Mouse (Mus musculus) testis, postnatal 14 days (tissue): ENCODE measurements around the gene Dcaf1.

Experiments used
- DNase-seq: peaks from one replicate; pipeline ENCODE4 v3.0.0; 2021; ENCODE audit warnings: low spot score

Dcaf1 gene

DNA sequence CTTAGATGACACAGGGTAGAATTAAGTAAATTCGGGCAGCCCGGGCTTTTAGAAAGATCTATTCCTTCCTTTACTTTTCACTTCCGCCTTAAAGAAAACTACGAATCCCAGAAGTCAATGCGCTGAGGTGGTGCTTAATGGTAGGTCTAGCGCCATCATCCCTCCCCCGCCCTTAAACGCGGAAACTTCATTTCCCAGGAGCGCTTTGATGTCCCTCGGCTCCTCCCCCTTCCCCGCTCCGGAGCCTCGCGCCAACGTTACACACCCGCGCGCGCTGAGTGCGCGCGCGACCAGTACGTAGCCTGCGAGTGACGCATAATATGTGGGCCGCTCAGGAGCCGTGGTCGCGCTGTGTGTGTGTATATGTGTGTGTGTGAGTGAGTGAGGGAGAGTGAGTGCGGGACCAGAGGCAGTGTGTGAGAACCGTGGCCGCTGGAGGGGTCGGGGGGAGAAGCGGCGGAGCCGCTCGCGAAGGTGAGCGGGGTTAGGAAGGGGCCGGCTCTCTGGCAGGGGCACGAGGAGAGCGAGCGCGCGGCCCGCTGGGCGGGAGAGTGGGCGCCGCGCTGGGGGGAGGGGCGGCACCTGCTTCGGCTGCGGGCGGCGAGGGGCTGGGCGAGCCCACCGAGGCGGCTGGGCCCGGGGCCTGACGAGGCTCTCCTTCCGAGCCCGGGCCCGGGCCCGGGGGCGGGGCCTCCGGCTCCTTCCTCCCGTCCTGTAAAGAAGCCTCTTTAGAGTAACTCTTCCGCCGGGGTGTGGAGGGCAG, at the start of gene Dcaf1:
Dcaf1 (plus strand) TSS at position 257 of the 763 bp plus-strand sequence.
- peak; percentile 95 for DNase-seq

DNA sequence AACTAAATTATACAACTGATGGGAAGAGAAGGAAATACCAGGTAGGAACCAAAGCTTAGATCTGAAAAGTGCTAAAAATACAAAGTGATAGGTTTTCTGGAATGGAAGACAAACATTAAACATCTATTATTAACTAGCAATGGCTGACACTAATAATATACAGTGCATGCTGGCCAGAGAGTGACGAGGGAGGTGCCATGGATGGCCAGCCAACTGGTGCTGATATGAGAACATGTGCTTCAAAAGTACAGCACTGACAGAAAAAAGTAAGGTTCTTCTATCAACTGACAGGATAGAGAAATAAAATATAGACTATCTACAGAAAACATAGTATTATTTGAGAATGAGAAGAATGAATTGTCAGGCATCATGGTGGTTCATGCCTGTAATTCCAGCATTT, 45.6 kb upstream of the Dcaf1 start:
- DNase-seq, result no peak

DNA sequence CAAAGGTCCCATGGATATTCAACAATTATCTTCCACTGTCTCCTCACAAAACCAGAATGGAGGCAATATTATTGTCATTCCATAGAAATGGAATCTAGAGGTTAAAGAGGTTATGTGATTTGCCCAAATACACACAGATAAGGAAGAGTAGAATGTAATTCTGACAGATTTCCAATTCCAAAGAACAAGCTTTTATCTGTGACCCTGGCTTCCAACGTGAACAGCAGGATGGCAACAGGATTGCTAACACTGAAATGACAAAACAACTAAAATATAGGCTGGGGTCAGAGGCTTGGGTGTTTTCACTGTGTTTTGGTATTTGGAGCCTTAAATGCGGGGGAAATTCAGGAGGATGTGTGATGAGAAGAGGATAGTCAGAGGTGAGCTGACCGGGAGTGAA, 44.3 kb upstream of the Dcaf1 start:
- no peak for DNase-seq

DNA sequence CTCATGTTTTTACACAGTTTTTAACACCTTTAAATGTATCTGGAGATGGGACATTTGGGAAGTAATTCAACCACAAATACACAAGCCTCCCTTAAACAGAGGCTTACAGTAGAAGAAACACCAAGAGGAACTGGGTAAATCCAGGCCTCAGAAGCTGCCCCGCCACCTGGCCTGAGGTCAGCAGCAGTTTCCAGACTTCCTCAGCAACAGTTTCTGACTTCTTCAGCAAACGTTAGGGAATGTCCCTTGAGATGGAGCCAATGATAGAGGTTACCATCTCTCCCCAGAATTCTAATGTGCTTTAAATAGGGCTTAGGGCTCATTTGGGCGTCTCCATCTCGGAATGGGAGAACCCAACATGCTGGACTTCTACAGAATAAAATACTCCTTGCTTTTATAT, 43.4 kb upstream of the Dcaf1 start:
- DNase-seq, result no peak

DNA sequence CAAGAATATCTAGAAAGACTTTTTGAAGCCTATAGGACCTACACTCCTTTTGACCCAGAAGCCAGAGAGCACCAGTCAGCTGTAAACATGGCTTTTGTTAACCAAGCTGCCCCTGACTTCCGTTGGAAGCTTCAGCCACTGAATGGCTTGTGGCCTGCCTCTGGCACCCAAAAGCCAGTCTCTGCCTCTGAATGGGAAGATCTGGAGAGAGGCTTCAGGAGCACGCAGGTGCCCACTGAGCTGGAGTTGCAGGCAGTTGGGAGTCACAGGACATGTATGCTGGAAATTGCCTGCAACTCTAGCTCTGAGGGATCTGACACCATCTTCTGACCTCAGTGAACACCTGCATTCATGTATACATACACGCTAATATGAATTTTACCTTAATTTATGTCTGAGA, 41.6 kb upstream of the Dcaf1 start:
- no peak for DNase-seq

DNA sequence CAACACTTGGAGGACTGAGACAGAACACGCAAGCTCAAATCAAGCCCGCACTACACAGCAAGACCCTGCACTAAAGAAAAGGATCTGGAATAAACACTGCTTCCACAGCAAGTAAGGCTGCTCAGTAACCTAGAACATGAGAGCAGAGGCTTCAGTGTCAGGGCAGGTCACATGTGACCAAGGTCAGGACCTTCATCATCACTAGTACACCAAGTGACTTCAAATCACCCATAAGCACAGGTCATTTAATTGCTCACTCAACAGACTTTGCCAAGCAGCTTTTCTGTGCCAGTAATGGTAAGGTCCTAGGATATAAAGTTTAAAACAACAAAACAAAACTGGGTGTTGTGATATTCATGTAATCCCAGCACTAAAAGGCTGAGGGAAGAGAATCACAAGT, 38.1 kb upstream of the Dcaf1 start:
- DNase-seq, result no peak

DNA sequence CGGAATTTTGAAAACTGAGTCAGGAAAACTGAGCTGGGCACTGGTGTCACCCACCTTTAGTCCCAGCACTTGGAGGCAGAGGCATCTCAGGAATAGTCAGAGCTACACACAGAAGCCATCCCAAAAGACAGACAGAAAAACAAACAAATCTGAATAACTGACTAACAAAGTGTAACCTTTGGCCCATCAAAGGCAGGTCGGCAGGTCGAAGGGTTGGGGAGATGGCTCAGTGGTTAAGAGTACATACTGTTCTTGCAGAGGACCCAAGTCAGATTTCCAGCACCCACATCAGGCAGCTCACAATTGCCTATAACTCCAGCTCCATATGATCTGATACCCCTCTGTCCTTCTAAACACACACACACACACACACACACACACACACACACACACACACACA, 36.5 kb upstream of the Dcaf1 start:
- no peak for DNase-seq

DNA sequence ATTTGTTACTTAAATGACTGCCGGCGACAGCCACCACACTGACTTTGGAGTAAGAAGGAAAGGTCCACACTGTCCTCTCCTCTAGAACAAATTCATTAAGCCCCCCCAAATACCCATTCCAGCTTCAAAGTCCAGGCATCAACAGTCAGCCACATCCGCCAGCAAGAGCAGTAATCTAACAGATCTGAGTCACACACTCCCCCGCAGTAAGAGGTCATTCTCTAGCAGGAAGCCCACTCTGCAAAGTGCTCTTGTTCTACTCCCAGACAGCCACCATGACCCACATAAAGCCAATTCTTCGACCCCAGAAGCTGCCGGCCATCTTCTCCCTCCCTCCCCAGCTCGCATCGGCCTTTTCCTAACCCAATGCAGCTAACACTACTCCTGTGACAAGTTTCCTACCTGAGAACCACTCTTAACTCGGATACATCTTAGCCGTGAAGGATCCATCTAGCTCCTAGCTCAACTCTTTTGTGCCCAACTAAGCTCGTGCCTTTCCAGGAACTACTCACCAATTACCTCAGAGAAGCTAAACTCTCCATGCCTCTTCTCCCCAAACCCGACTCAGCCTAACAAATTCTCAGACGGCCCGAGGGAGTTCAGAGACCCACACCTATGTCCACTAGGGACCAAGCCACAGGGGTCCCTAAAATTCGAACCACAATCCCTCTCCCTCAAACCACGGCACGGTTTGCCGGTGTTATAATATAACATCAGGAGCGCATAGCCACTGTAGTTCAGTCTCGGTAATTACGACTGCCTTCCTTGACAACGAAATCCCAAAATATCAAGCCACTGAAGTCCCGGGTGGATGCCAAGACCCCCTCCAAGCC, 33.5 kb upstream of the Dcaf1 start:
- DNase-seq, result no peak

DNA sequence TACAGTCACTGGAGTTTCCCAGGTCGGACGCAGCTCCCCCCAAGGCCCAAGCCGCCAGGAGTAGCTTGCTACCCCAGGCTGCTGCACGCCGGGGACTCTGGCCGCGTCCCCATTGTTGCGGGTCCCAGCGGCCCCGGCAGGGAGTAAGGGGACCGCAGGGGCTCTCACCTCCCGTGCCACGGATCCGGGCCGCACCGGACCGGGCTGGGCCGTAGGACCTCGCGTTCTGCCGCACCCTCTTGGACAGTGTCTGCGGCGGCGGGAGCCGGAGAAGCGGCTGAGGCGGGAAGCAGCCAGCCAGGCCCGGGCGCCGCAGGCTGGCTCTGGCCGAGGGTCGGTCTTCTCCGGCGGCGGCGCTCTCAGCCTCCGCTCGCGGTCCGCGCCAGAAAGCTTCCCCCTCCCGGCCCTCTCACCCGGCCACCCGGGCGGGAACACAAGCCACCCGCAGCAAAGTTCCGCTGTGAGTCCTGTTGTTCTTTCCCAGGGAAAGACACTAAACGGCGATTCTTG, 32.8 kb upstream of the Dcaf1 start, which contains the start of gene Rad54l2:
Rad54l2 (minus strand) TSS at position 383 of the 510 bp plus-strand sequence.
- peak; percentile 86 for DNase-seq

DNA sequence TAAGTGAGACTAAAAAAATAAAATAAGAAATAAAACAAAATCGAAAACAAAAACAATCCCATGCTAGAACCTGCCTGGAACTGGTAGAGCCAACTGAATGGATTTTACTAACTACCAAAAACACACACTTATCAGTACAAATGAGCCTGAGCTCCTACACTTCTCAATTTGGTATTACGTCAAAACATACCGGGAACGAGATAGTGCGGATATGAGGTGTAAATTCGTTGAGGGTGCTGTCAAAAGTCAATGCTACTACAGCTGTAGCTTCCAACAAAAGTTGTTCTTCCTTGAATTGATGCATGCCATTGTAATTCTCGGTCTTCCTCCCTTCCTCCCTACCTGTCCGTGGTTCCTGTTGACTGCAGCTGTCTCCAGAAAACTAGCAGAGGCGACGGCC, 32.3 kb upstream of the Dcaf1 start:
- no peak for DNase-seq

DNA sequence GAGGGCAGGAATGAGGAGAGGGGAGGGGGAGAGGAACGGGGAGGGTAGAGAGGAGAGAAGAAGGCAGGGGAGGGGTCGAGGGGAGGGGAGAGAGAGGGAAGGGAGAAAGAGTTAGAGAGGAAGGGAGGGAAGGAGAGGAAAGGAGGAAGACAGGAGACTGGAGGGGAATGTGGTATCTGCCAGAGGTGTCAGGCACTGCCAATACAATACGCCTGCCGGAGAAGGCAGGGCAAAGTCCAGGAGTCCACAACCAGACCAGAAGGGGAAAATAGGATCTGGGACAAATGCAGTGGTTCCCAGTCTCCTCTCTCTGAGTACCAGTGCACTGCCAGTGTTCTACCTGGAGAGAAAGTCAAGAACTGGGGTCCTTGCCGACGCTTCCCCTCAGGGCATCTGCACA, 30.8 kb upstream of the Dcaf1 start:
- DNase-seq, result no peak

DNA sequence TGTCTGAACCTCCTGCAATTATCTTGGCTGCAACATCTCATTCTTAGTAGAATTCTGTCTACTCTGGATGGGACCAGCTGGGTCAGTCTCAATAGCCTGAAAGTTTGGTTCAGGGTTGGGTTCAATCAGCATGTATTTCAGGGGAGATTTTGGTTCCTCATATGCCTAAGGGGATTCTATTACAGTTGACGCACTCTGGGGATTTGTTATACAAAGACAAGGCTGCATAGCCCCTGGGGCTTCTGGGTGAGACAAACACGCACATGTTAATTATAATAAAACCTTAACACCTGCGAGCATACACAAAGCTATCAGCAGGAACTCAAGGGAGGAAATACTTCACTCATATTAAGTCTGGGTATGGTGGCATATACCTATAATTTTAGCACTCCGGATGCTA, 15.2 kb upstream of the Dcaf1 start:
- DNase-seq, result no peak

DNA sequence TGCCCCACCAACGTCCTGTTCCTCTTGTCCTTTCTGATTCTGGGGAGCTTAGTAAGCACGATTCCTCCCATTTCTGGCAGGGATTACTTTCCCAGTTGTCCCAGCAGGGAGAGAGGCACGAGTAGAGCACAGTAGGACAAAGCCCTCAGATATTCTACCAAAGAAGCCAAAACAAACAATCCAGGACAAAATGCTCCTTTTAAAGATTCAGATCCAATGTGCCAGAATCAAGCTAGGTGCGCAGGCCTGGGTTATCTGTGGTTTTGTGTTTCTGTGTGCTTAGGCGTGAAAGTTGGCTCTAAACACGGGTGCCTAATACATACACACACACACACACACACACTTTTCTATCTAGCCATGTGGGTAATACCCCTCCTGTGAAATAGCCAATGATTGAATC, 3.5 kb upstream of the Dcaf1 start:
- DNase-seq, result no peak

DNA sequence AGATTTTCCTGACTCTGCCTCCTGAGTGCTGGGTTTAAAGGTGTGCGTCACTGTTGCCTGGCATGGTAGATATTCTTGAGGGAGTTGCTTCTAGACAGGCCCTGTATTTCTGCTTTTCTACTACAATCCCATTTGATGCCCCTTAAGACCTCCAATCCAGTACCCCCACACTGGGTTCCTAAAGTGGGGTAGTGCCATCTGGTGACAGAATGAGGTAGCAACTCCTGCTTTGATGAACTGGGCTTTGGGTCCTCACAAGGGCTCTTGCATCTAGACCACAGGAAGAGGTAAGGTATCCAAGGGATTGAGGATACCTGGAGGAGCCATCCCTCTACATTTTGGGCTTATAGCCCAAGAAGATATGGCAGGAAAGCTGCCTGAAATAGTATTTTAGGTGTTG, 2.5 kb upstream of the Dcaf1 start:
- DNase-seq, result no peak

DNA sequence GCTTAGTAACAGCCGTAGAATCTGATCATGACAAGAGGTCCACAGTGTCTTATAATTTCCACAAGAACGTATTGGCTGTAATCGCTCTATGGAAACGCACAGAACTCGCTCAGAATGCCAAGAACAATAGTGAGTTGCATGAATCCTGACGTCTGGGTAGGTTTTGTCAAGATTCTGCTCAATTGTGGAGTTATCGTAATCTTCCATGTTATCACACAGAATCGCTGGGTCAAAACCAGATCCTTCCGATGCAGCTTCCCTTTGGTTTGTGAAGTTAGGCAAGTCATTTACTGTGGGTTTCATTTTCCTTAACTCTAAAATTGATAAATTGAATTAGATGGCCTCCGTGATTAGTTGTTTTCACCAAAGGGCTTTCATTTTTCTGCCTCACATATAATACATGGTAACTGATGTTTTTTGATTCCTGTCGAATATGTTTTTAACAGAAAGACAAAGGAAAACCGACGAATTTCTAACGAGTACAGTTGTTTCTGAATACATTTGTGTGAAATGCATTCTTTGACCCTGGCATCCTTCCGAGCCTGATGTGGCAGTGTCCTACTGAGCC, 540 bp upstream of the Dcaf1 start:
- no peak for DNase-seq

DNA sequence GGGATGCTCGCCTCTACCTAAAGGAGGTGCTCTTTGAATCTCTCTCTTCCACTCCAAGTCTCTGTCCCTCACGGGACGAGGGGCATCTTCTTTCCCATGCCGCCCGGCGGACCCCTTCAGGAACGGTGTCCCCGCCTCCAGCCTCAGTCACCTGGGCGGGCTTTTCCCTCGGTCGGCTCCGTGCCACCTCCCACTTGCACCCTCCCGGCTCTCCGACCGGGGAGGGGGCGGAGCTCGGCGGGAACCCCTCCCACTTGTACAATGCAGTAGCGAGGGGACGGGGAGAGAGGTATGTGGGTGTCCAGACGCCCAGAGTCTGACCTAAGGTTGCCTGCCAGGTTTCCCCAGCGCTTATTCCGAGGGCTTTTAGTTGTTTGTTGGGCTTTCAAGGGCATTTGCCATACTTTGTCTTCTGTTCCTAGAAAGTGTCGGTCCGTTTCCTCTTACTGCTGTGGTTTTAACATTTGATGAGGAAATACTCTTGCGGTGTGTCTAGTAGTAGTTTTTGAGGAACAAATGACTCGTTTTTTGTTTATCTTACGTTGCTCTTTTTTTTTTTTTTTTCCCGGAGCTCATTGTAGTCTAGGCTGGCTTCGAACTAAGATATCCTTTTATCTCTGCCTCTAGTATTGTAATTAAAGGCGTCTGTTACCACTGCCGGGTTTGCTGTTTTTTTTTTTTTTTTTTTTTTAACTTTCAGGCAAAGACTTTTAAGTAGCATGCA, 869 bp downstream of the Dcaf1 start:
- peak; percentile 91 for DNase-seq

DNA sequence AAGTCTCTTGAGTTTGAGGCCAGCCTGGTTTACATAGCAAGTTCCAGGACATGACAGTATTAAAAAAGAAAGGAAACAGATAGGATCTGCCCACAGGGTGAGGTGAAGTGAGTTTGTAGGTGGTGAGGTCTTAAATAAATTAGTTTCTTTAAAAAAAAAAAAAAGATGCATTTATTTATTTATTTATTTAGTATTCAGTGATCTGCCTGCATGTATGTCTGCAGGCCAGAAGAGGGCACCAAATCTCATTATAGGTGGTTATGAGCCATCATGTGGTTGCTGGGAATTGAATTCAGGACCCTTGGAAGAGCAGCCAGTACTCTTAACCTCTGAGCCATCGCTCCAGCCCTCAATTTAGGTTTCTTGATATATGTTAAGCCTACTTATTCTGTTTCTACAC, 18.9 kb downstream of the Dcaf1 start:
- DNase-seq, result no peak

DNA sequence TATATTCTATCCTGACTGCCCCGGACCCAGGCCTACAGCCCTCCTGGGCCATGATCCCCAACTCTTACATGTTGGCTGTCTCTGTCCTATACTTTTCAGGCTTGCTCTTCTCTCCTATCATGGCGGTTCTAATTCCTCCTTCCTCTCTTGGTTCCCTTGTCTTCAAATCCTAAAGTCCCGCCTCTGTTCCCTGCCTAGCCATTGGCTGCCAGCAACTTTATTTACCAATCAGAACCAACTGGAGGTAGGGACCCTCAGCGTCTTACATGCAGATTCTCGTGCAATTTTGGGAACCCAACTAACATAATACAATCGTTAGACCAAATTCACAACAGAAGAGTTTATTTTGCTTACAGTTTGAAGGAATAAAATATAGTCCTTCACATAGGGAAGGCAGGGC, 21.1 kb downstream of the Dcaf1 start:
- DNase-seq, result no peak

DNA sequence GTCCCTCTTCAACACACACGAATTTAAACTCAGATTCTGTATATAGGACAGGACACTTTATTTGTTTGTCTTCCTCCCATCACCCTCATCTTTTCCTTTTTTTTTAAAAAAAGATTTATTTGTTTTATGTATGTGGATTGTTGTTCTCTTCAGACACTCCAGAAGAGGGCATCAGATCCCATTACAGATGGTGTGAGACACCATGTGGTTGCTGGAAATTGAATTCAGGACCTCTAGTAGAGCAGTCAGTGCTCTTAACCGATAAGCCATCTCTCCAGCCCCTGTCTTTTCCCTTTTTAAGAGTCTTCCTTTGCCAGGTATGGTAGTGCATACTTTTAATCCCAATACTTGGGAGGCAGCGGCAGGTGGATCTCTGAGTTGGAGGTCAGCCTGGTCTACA, 35.0 kb downstream of the Dcaf1 start:
- DNase-seq, result no peak

DNA sequence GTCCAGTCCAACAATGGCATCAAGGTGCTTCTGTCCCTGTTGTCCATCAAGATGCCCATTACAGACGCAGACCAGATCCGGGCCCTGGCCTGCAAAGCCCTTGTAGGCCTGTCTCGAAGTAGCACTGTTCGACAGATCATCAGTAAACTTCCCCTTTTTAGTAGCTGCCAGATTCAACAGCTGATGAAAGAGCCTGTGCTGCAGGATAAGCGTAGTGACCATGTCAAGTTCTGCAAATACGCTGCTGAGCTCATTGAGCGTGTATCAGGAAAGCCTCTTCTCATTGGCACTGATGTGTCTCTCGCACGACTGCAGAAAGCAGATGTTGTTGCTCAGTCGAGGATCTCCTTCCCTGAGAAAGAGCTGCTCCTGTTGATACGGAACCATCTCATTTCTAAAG, 36.4 kb downstream of the Dcaf1 start:
- no peak for DNase-seq

DNA sequence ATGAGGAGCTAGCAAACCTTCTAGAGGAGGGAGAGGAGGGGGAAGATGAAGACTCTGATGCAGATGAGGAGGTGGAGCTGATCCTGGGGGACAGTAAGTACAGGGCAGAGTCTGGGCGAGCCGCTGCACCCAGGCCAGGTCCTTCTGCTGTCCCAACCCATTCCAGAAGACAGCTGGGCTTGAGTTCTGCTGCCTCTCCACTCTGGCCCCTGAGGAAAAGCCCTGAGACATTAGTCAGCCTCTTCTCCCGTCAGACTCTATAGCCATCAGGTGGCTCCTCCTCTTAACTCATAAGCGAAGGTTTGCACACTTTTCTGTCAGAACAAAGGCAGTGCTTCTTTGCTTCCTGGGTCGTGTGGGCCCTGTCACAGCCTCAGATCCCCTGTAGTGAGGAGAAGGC, 52.5 kb downstream of the Dcaf1 start:
- no peak for DNase-seq

DNA sequence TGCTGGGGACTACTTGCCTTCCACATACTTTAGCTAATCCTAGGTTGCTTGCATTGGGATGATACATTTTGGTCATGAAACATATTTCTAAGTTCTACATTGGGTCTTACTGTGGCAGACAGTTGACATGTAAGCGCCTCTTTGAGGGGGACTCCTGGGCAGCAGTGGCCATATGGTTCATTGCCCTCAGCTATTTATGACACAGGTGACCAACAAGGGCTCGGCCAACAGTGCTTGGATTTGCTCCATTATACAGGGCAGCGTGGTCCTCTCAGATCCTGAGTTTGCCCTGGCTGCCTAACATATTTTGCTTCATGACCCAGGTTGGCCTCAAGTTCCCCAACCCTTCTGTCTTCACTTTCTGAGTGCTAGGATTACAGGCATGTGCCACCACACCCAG, 55.0 kb downstream of the Dcaf1 start:
- DNase-seq, result no peak
